Mouse (Mus musculus) heart, postnatal 25 days (tissue): Measurements from ENCODE around the gene Nfatc3. TPM values are rescaled to one million over a fixed set of nuclear protein-coding genes. Genes with fewer than 3 reads are reported as not detected.

Source experiments
- DNase-seq: peaks from one replicate; pipeline ENCODE4 v3.0.0; 2022; ENCODE audit warnings: low spot score
- intact Hi-C: fragments of 180-260 bp; cut with DNase I; formaldehyde crosslinking; loops from one replicate; pipeline ENCODE4 v1.15.1; 2025
- total RNA-seq, 2 experiments: library from RNA; stranded (reverse); gene quantifications; 2 replicates each; pipeline ENCODE4 v1.2.3; 2021

Gene Nfatc3
- total RNA-seq, 2 experiments from 2014 or later, result 19.3 to 21.7 TPM

- intact Hi-C loops, result no loop called here
- DNase-seq, result no peak
Observed at GRCm38 (mm10) chr8:106169017-106169933, 110.6 kb downstream of the Nfatc3 start.

- intact Hi-C loops, result no loop called here
- DNase-seq, result no peak
Observed at GRCm38 (mm10) chr8:106169934-106170480, 111.4 kb downstream of the Nfatc3 start.

- DNase-seq, result no peak
- intact Hi-C loops, result no loop called here
Observed at GRCm38 (mm10) chr8:106173566-106173965, 114.9 kb downstream of the Nfatc3 start.

GRCm38 (mm10) chr8:106176891-106177290 lies 118.3 kb downstream of the Nfatc3 start:
- intact Hi-C loops, result no loop called here
- DNase-seq, result no peak

- intact Hi-C loops, result no loop called here
Observed at GRCm38 (mm10) chr8:106177594-106177993, 119.0 kb downstream of the Nfatc3 start.

GRCm38 (mm10) chr8:106178428-106178827 lies 119.8 kb downstream of the Nfatc3 start:
- intact Hi-C loops, result no loop called here
- DNase-seq, result no peak

More at GRCm38 (mm10) chr8:106177594-106177993, 119.0 kb downstream of the Nfatc3 start:
- DNase-seq, result no peak

Other genes starting within 250 kb of the Nfatc3 start
- gene Ranbp10, start 231.5 kb upstream of the Nfatc3 start, total RNA-seq, result 10 to 100 TPM; 19.1 to 19.2 TPM
- gene Tsnaxip1, start 231.1 kb upstream of the Nfatc3 start, total RNA-seq, result not detected
- 1 to 10 TPM; 2.2 to 2.9 TPM for gene Cenpt, start 205.6 kb upstream of the Nfatc3 start, total RNA-seq
- gene Thap11, start 203.7 kb upstream of the Nfatc3 start, total RNA-seq, result 10 to 100 TPM; 23.8 to 27.4 TPM
- gene Nutf2, start 198.3 kb upstream of the Nfatc3 start, total RNA-seq, result 10 to 100 TPM; 30.7 to 35.0 TPM
- 10 to 100 TPM; 23.5 to 23.8 TPM for gene Edc4, start 178.0 kb upstream of the Nfatc3 start, total RNA-seq
- gene Nrn1l, start 165.3 kb upstream of the Nfatc3 start, total RNA-seq, result under 1 TPM; 0.61 to 0.65 TPM
- 10 to 100 TPM; 16.0 to 16.6 TPM for gene Pskh1, start 158.4 kb upstream of the Nfatc3 start, total RNA-seq
- under 1 TPM in 1 of 2 experiments, not detected in 1; 0.31 TPM for gene Ctrl, start 125.0 kb upstream of the Nfatc3 start, total RNA-seq
- 10 to 100 TPM; 64.8 to 68.3 TPM for gene Psmb10, start 120.4 kb upstream of the Nfatc3 start, total RNA-seq
- 1 to 10 TPM in 1 of 2 experiments, under 1 TPM in 1; 0.75 to 1.3 TPM for gene Lcat, start 115.5 kb upstream of the Nfatc3 start, total RNA-seq
- 10 to 100 TPM; 39.4 to 48.7 TPM for gene Slc12a4, start 92.7 kb upstream of the Nfatc3 start, total RNA-seq
- gene Dpep3, start 79.4 kb upstream of the Nfatc3 start, total RNA-seq, result not detected
- gene Dus2, start 67.5 kb upstream of the Nfatc3 start, total RNA-seq, result 1 to 10 TPM; 8.8 to 8.9 TPM
- gene Dpep2nb, start 52.9 kb upstream of the Nfatc3 start, total RNA-seq, result not detected
- gene Ddx28, start 47.0 kb upstream of the Nfatc3 start, total RNA-seq, result 10 to 100 TPM; 10.1 to 10.3 TPM
- gene Esrp2, start 78.1 kb downstream of the Nfatc3 start, total RNA-seq, result under 1 TPM; 0.53 to 0.60 TPM
- gene Pla2g15, start 91.6 kb downstream of the Nfatc3 start, total RNA-seq, result 1 to 10 TPM; 7.8 to 8.7 TPM
- 10 to 100 TPM; 12.0 to 12.2 TPM for gene Slc7a6, start 110.0 kb downstream of the Nfatc3 start, total RNA-seq
- 10 to 100 TPM in 1 of 2 experiments, 1 to 10 TPM in 1; 9.6 to 10.9 TPM for gene Slc7a6os, start 152.1 kb downstream of the Nfatc3 start, total RNA-seq
- gene Prmt7, start 152.1 kb downstream of the Nfatc3 start, total RNA-seq, result 10 to 100 TPM; 23.1 to 25.8 TPM